Mouse (Mus musculus): ENCODE data around the gene Gm20708.
"Not testable (repeated sequence)": the region's sequence is repeated elsewhere in the genome, so short reads cannot be mapped to it uniquely, and the experiment has no call there.

Gene Gm20708

GRCm38 (mm10) chr11:117814704-117815366, 5.4 kb downstream of the Gm20708 start:
- DNase-seq: no peak

GRCm38 (mm10) chr11:117815850-117816249, 6.4 kb downstream of the Gm20708 start:
- DNase-seq: not testable (repeated sequence)

- no peak for DNase-seq
Observed at GRCm38 (mm10) chr11:117816389-117816996, 7.0 kb downstream of the Gm20708 start.

DNA sequence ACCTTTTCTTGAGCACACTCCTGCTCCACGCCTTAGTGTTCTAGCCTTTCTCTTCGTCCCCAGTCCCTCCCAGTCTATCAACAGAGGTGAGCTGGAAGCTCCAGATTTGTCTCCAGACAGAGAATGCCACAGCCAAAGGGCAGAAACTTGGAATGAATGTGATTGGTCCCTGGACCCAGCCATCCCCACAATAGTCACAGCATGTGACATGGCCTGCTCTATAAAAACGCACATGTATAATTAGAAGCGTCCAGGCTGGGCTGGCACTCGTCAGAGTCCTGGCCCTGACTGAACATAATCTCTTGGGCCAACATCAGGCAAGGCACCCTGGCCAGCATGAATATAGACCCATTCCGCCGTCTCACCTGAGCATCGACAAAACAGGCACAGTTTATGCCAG, 9.6 kb downstream of the Gm20708 start:
- no peak for DNase-seq

DNA sequence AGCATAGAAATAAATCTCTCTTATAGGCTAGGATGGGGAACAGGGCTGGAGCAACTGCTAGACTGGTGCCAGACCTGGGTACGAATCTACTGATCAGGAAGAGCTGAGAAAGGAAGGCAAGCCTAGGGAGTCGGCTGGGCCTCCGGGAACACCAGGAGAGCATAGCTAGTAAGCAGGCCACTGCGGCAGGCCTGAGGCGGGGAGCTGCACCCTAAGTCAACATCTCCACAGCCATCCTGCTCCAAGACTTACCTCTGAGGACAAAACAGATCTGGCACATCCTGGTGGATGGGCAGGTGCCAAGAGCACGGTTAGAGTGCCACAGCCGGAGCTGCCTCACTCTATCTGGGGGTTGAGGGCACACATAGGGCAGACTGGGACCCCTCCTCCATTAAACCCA, 10.7 kb downstream of the Gm20708 start:
- DNase-seq: no peak

GRCm38 (mm10) chr11:117821868-117822267, 12.4 kb downstream of the Gm20708 start:
- DNase-seq: no peak

GRCm38 (mm10) chr11:117822728-117823241, 13.3 kb downstream of the Gm20708 start:
- no peak for DNase-seq

GRCm38 (mm10) chr11:117823411-117823810, 13.9 kb downstream of the Gm20708 start:
- DNase-seq: no peak

DNA sequence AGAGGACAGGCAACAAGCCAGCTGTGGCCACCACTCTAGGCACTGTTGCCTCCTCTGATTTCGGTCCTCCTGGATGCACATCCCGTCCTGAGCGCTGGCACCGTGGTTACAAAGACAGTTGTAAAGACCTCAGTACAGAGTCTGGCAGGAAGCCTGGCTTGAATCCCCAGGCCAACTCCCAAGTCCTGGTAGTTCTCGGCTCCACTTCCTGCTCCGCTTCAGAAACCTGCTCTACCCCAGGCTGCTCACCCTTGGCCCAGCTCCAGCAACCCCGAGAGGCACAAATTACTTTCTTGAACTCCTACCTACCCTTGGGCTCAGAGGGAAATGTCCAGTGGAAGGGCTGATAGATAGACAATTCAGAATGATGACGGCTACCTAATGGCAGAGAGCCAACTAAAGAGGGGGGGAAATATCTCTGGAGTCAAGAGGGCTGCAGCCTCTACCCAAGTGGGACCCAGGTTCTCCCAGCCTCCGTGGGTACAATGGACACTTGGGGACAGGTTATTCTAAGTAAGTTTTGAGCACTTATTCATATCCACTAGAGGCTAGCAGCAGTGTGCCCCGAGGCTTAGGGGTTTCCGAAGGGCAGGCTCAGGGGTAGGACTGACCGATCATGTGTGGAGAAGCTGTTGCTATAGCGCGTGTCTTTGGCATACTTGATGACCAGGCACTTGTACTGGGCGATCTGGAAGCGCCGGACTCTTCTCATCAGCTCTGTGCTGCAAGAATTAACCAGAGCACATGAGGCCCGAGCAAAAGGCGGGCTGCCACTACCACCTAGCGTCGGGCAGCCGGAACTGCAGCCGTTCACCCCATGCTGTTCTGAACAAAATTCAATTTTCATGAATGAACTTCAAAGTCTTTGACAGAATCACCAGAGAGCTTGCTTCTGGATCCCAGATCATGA, 14.8 kb downstream of the Gm20708 start:
- DNase-seq: peak; percentile 88

GRCm38 (mm10) chr11:117825333-117826101, 16.0 kb downstream of the Gm20708 start, which contains the start of the genes Afmid and Tk1:
Gene Afmid, plus strand, starts transcription at chr11:117825924.
Gene Tk1, minus strand, starts transcription at chr11:117826092.
- peak; percentile 76 for DNase-seq

GRCm38 (mm10) chr11:117826164-117826563, 16.7 kb downstream of the Gm20708 start:
- DNase-seq: no peak

DNA sequence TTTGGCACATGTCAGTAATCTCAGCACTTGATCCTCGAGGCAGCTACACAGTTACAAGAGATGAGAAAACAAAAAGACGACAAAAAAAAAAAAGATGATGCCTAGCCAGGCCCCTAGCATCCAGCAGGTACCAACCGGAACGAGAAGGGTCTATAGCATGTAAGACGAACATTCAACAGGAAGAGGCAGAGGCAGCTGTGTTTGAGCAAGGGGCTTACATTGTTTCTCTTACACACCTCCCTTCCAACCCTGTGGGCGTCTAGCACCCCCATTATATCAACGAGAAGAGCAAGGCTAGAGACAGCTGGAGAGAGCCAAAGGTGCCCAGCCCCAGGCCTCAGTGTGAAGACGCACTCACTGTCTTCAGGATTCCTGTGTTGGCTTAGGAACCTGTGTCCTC, 17.4 kb downstream of the Gm20708 start:
- DNase-seq: no peak

- DNase-seq: peak; percentile 42
Observed at GRCm38 (mm10) chr11:117827386-117827785, 17.9 kb downstream of the Gm20708 start.

DNA sequence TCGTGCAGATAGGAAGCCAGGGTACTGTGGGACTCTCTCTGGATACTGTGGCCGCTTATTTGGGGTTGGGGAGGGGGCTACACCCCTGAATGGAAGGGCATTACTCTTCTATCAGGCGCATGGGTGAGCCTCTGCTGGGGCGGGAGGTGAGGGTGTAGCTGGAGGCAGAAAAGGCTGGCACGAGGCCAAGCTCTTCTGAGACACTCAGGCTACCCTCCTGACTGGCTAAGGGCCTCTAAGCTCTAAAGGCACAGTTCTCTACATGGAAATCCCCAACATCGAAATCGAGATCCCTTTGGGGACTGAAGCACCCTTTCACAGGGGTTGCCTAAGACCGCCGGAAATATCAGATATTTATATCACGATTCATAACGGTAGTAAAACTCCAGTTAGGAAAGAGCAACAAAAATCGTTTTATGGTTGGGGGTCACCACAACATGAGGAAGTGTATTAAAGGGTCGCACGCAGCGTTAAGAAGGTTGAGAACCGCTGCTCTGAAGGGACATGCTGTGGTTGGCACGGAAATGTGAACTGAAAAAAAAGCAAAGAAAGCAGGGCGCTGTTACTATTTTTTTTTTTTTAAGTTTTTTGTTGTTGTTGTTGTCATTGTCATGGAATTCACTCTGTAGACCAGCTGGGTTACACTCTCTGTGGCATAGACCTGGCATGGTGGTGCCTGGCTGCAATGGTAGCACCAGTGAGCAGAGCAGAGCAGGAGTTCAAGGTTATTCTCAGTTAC, 18.9 kb downstream of the Gm20708 start:
- peak; percentile 66 for DNase-seq

GRCm38 (mm10) chr11:117828888-117829604, 19.6 kb downstream of the Gm20708 start:
- no peak for DNase-seq

DNA sequence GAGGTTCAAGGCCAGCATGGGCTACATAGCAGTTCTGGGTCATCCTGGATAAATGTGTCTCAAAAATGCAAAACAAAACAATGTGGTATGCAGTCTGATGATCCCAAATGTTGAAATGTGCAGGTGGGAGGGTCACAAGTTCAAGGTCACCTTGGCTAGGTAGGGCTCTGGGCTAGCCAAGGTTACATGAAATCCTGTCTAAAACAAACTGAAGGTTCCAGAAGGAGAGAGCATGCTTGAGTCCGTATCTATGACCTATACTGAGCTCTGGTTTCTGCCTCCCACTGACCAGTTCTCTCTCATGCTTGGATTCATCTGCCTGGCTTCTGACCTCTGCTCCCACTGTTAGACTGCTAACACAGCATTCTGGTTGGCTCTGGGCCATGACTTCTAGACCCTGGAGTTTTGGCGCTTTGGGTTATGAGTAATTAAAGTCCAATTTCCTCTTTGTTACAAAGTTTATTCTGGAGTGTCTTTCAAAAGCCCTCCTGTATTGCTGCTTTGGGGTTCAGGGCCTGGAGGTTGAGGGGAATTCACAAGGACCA, 20.3 kb downstream of the Gm20708 start:
- no peak for DNase-seq

DNA sequence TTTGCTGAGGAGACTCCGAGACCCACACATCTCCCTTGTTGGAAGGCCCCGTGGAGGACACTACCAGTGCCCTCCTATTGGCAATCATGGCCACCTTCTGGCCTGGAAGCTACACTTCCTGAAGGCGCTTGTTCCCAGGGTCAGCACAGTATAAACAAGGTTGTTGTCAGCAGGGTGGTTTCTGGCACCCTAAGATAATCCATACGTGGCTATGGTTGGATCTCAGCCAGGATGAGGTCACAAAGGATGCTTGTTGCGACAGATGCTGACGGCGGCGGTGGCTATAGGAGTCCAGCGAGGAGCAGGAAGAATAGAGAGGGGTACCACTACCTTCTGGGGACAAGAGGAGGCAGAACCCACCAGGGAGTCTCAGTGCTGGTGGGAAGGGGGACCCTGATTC, 20.9 kb downstream of the Gm20708 start:
- DNase-seq: no peak

DNA sequence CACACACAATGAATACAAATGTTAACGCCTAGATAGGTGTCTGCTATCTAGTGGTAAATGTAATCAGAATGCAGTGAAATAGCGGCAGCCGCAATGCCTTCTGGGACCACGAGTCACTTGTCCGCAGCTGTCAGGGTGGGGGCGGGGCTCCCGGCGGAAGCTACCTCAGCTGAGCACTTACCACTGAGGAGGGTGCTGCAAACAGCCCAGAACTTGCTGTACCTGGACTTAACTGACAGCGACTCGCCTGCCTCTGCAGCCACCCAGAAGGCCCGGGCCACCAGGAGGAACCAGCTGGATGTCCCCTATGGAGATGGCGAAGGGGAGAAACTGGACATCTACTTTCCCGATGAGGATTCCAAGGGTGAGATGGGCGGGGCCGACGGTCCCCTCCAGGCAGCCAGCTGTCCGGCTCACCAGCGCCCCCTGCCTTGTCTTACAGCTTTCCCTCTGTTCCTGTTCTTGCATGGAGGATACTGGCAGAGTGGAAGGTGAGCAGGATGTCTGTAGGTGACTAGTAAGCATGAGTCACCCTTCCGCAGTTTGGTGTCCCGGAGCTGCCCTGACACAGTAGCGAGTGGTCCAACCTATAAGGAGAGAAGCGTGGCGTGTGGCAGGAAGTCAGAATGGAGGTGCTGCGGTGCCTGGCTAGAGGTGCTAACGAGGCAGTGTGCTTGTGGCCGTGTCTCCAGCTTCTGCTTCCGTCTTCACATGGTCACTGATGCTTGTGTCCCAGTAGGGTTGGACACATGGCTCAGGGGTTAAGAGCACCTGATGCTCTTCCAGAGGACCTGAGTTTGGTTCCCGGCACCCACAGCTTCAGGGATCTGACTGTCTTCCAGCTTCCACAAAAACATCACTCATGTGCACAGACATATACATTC, 22.9 kb downstream of the Gm20708 start:
- DNase-seq: peak; percentile 98

GRCm38 (mm10) chr11:117833509-117833908, 24.0 kb downstream of the Gm20708 start:
- not testable (repeated sequence) for DNase-seq

- no peak for DNase-seq
Observed at GRCm38 (mm10) chr11:117834086-117834485, 24.6 kb downstream of the Gm20708 start.
